Mouse (Mus musculus): Measurements from ENCODE around the gene 2010300C02Rik. TPM values are rescaled to one million over a fixed set of nuclear protein-coding genes. Genes with fewer than 3 reads are reported as not detected.

The 2010300C02Rik gene
- polyA plus RNA-seq, 1 experiment from 2014 or later: 7.2 TPM

DNA sequence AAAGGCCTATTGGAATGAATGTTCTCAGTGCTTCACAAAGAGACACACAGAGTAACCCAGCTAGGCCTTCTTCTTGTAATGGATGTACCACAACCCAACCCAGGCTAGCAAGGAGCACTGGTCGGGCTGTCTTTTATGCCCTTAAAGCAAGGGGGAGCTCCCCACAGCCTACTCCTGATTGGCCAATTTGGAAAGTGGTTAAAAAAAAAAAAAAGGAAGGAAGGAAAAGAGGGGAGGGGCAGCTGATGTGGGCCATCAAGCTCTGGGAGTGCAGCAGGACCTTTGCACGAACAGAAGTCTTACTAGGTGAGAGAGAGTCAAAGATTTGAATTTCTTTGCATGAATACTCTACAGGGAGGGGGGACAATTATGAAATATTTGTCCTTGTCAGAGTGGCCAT is 19.0 kb upstream of the 2010300C02Rik start:
- Histone ChIP-seq H3K4me1 (replicated peaks; ENCODE audit: control insufficient read depth, insufficient read depth, low read length) (no peaks in the 10 kb centered on the region), H3K9me3 (ENCODE audit: control insufficient read depth) (no peaks in the 10 kb centered on the region), H3K4me3 (ENCODE audit: low read depth, low read length) (no peak overlapping the region), H3K27me3 (replicated peaks; ENCODE audit: control insufficient read depth, insufficient read depth, low read length) (no peaks in the 10 kb centered on the region), H3K27ac (ENCODE audit: low read depth, low read length) (no peak overlapping the region), H3K9ac (ENCODE audit: low read depth, low read length) (no peak overlapping the region), H3K36me3 (ENCODE audit: control insufficient read depth, insufficient read depth) (no peaks in the 10 kb centered on the region), H3K4me2 (replicated peaks; ENCODE audit: low read depth) (no peak overlapping the region)
- no peak for TF ChIP-seq CTCF (IDR thresholded peaks at IDR 0.05; ENCODE audit: low read depth)
- WGBS: 63% methylated on average over 2 of the region's 2 CpGs
- no peak for ATAC-seq

DNA sequence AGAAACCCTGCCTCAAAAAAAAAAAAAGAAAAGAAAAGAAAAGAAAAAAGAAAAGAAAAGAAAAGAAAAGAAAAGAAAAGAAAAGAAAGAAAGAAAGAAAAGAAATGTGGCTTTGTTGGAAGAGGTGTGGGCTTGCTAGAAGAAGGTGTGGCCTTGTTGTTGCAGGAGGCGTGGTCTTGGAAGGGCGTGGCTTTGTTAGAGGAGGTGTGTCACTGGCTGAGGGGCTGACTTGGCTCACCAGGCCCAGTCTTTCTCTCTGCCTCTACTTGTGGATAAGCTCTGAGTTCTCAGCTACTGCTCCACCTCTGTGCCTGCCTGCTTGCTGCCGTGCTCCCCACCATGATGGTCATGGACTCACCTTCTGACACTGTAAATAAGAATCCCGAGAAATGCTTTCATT is 17.2 kb upstream of the 2010300C02Rik start:
- H3K36me3 ChIP-seq (ENCODE audit: control insufficient read depth, insufficient read depth): no peaks in the 10 kb centered on the region
- TF ChIP-seq CTCF (IDR thresholded peaks at IDR 0.05; ENCODE audit: low read depth): no peak
- WGBS: 71% methylated on average over 4 of the region's 4 CpGs

DNA sequence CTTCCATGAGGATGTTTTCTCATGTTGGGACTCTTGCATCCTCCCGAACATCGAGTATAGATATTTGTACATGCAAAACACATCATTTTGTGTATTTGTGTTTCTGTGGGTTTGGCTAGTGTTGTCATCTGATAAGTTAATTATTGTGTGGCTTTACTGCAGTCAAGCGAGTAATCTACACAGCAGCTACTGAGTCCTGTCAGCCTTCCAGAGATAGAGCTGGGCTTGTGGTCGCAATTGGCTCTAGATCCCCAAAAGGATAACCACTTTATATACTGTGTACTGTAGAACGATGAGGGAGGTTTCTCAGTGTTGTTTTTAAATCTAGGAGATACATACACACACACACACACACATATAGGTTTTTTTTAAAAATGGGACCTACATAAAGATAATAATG is 16.0 kb upstream of the 2010300C02Rik start:
- ATAC-seq: no peak

More for the DNA sequence above, 17.2 kb upstream of the 2010300C02Rik start:
- H3K9me3 ChIP-seq (ENCODE audit: control insufficient read depth): no peaks in the 10 kb centered on the region
- no peaks in the 10 kb centered on the region for H3K27me3 ChIP-seq (replicated peaks; ENCODE audit: control insufficient read depth, insufficient read depth, low read length)
- no peak for ATAC-seq
- no peak overlapping the region for H3K4me2 ChIP-seq (replicated peaks; ENCODE audit: low read depth)
- H3K9ac ChIP-seq (ENCODE audit: low read depth, low read length): no peak overlapping the region
- no peak overlapping the region for H3K27ac ChIP-seq (ENCODE audit: low read depth, low read length)
- no peaks in the 10 kb centered on the region for H3K4me1 ChIP-seq (replicated peaks; ENCODE audit: control insufficient read depth, insufficient read depth, low read length)
- no peak overlapping the region for H3K4me3 ChIP-seq (ENCODE audit: low read depth, low read length)

DNA sequence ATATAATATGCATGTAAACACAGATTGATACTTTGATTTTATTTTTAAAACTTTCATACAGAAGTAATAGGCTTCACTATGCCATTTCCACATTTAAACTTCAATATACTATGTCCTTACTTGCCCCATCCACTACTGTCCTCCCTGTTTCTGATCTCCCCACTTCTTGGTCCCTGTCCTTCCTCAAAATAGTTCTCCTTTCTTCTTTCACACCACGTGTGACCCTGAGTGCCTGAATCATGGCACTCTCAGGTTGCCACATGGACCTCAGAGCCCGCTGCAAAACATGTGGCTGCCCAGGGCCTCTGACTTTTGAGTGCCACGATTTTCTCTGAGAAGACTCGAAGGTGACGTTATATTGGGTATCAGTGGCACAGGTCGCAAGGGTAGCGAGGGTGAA is 15.0 kb upstream of the 2010300C02Rik start:
- Histone ChIP-seq H3K36me3 (ENCODE audit: control insufficient read depth, insufficient read depth) (no peaks in the 10 kb centered on the region), H3K9me3 (ENCODE audit: control insufficient read depth) (no peaks in the 10 kb centered on the region), H3K4me1 (replicated peaks; ENCODE audit: control insufficient read depth, insufficient read depth, low read length) (no peaks in the 10 kb centered on the region), H3K27ac (ENCODE audit: low read depth, low read length) (no peak overlapping the region), H3K9ac (ENCODE audit: low read depth, low read length) (no peak overlapping the region), H3K27me3 (replicated peaks; ENCODE audit: control insufficient read depth, insufficient read depth, low read length) (no peaks in the 10 kb centered on the region), H3K4me2 (replicated peaks; ENCODE audit: low read depth) (no peak overlapping the region), H3K4me3 (ENCODE audit: low read depth, low read length) (no peak overlapping the region)
- WGBS: 61% methylated on average over 7 of the region's 7 CpGs
- no peak for TF ChIP-seq CTCF (IDR thresholded peaks at IDR 0.05; ENCODE audit: low read depth)
- ATAC-seq: no peak

More for the DNA sequence above, 16.0 kb upstream of the 2010300C02Rik start:
- Histone ChIP-seq H3K4me2 (replicated peaks; ENCODE audit: low read depth) (no peak overlapping the region), H3K9ac (ENCODE audit: low read depth, low read length) (no peak overlapping the region), H3K4me3 (ENCODE audit: low read depth, low read length) (no peak overlapping the region), H3K4me1 (replicated peaks; ENCODE audit: control insufficient read depth, insufficient read depth, low read length) (no peaks in the 10 kb centered on the region), H3K27me3 (replicated peaks; ENCODE audit: control insufficient read depth, insufficient read depth, low read length) (no peaks in the 10 kb centered on the region), H3K27ac (ENCODE audit: low read depth, low read length) (no peak overlapping the region), H3K9me3 (ENCODE audit: control insufficient read depth) (no peaks in the 10 kb centered on the region), H3K36me3 (ENCODE audit: control insufficient read depth, insufficient read depth) (no peaks in the 10 kb centered on the region)
- WGBS: 83% methylated on average over 5 of the region's 5 CpGs
- TF ChIP-seq CTCF (IDR thresholded peaks at IDR 0.05; ENCODE audit: low read depth): no peak

DNA sequence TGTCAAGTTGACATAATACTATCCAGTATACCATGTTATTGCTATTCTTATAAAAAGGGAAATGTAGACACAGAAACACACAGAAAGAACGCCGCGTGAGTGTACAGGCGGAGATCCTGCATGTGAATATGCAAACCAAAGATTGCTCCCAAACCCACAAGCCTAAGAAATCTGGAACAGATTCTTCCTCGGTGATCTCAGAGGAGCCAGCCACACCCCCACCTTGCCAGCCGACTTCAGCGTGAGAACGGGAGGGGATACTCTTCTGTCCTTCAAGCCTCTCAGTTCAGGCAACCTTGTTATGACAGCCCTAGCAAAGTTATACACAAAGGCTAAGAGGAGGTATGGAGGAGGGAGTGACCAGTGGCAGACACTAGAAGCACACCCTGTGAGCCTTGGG is 9.5 kb upstream of the 2010300C02Rik start:
- Histone ChIP-seq H3K4me1 (replicated peaks; ENCODE audit: control insufficient read depth, insufficient read depth, low read length) (no peaks in the 10 kb centered on the region), H3K9ac (ENCODE audit: low read depth, low read length) (no peak overlapping the region), H3K36me3 (ENCODE audit: control insufficient read depth, insufficient read depth) (no peaks in the 10 kb centered on the region), H3K4me3 (ENCODE audit: low read depth, low read length) (no peak overlapping the region), H3K4me2 (replicated peaks; ENCODE audit: low read depth) (no peak overlapping the region), H3K9me3 (ENCODE audit: control insufficient read depth) (no peaks in the 10 kb centered on the region), H3K27ac (ENCODE audit: low read depth, low read length) (no peak overlapping the region), H3K27me3 (replicated peaks; ENCODE audit: control insufficient read depth, insufficient read depth, low read length) (no peaks in the 10 kb centered on the region)
- ATAC-seq: no peak
- no peak for TF ChIP-seq CTCF (IDR thresholded peaks at IDR 0.05; ENCODE audit: low read depth)
- WGBS: 82% methylated on average over 8 of the region's 8 CpGs

DNA sequence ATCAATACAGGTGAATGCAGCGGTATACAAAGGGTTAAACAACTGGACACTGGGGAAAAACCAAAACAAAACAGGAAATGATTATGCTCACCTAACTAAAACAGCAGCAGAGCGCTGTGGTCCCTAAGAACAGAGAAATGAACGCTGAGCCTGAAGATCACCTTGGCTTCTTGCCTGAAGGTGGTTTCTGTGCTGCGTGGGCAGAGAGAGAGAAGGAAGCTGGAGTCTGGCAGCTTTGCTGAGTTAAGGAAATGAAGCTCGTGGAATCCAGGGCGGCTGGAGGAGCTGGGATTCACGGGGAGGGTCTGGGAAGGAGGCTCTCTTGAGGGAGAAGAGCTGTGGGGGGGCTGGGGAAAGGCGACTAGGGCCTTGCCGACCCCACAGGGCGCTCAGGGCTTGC is 8.2 kb upstream of the 2010300C02Rik start:
- H3K9ac ChIP-seq (ENCODE audit: low read depth, low read length): no peak overlapping the region
- no peaks in the 10 kb centered on the region for H3K9me3 ChIP-seq (ENCODE audit: control insufficient read depth)
- H3K36me3 ChIP-seq (ENCODE audit: control insufficient read depth, insufficient read depth): no peaks in the 10 kb centered on the region
- 62% methylated on average over 10 of the region's 10 CpGs for WGBS
- TF ChIP-seq CTCF (IDR thresholded peaks at IDR 0.05; ENCODE audit: low read depth): no peak
- no peak overlapping the region for H3K27ac ChIP-seq (ENCODE audit: low read depth, low read length)
- H3K4me2 ChIP-seq (replicated peaks; ENCODE audit: low read depth): no peak overlapping the region
- no peak overlapping the region for H3K4me3 ChIP-seq (ENCODE audit: low read depth, low read length)
- no peaks in the 10 kb centered on the region for H3K27me3 ChIP-seq (replicated peaks; ENCODE audit: control insufficient read depth, insufficient read depth, low read length)
- ATAC-seq: no peak
- no peaks in the 10 kb centered on the region for H3K4me1 ChIP-seq (replicated peaks; ENCODE audit: control insufficient read depth, insufficient read depth, low read length)

DNA sequence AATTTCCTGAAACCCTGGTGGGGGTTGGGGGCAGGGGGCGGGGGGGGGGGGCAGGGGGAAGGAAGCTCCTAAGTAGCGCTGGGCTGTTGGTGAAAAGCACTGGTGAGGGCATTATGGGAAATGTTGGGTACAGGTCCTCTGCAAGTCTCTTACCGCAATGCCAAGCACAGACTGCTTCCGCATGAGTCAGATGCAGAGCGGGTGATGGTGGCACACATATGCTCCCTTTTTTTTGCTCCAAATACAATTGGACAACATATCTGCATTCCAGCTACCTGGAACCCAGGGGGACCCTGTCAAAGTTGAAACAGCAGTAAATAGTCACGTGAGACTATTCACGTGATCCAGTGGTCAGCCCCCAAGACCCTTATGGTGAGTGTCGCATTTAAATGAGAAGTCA is 7.3 kb upstream of the 2010300C02Rik start:
- Histone ChIP-seq H3K4me1 (replicated peaks; ENCODE audit: control insufficient read depth, insufficient read depth, low read length) (no peaks in the 10 kb centered on the region), H3K9ac (ENCODE audit: low read depth, low read length) (no peak overlapping the region), H3K36me3 (ENCODE audit: control insufficient read depth, insufficient read depth) (no peaks in the 10 kb centered on the region), H3K27ac (ENCODE audit: low read depth, low read length) (no peak overlapping the region), H3K27me3 (replicated peaks; ENCODE audit: control insufficient read depth, insufficient read depth, low read length) (no peaks in the 10 kb centered on the region), H3K4me2 (replicated peaks; ENCODE audit: low read depth) (no peak overlapping the region), H3K9me3 (ENCODE audit: control insufficient read depth) (no peaks in the 10 kb centered on the region), H3K4me3 (ENCODE audit: low read depth, low read length) (no peak overlapping the region)
- no peak for TF ChIP-seq CTCF (IDR thresholded peaks at IDR 0.05; ENCODE audit: low read depth)
- 78% methylated on average over 8 of the region's 8 CpGs for WGBS
- no peak for ATAC-seq

Data from intestine, postnatal 0 days (tissue).